Mouse (Mus musculus): ENCODE data around the gene Slc35g2.

DNA sequence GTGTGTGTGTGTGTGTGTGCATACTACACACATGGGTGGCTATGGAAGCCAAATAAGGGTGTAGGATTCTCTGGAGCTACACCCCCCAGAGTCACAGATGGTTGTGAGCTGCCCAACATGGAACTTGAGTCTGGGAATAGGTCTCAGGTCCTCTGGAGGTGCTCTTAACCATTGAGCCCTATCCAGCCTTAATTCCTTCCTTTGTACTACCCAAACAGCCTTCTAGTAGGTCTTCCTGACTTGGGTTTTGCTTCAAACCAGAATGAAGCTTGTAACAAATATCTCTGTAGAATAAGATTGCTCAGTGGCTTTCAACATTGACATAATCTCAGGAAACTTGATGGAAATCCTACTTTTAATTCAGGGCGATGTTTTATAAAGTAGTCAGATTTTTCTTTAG is 34.6 kb upstream of the Slc35g2 start:
- no peak for TF ChIP-seq POLR2A (IDR thresholded peaks at IDR 0.05; ENCODE audit: borderline replicate concordance, control insufficient read depth, low read depth, low read length)
- TF ChIP-seq CTCF (IDR thresholded peaks at IDR 0.05; ENCODE audit: control insufficient read depth, insufficient read depth, low read length): no peak

Measured in bone marrow, adult 2 months (tissue).